Mouse (Mus musculus) embryonic facial prominence, embryonic 14.5 days (tissue): ENCODE measurements around the gene Ttll5. TPM values are rescaled to one million over a fixed set of nuclear protein-coding genes. Genes with fewer than 3 reads are reported as not detected.
A peak's percentile ranks its signal among the peaks of the same experiment; 100 is the strongest.

Experiments
- ATAC-seq: fragments of 200-750 bp; cut with Nextera tagmentation; 2 replicates; pipeline ENCODE4 v1.8.0; 2017; ENCODE audit warnings: low read depth, moderate number of reproducible peaks, moderate TSS enrichment
- DNase-seq: peaks from one replicate; pipeline ENCODE4 v3.0.0-alpha.2; 2015; ENCODE audit warnings: low spot score
- H3K27ac ChIP-seq: fragments of 300-500 bp; sonication (generic); replicated peaks from 2 replicates; pipeline ENCODE4 v1.5.1; 2014; ENCODE audit warnings: low read depth, mild to moderate bottlenecking, low read length, moderate library complexity
- H3K27me3 ChIP-seq: fragments of 300-500 bp; sonication (generic); replicated peaks from 2 replicates; pipeline ENCODE4 v1.6.1; 2014; ENCODE audit warnings: low read length; ENCODE audit not compliant: control insufficient read depth, insufficient read depth
- H3K36me3 ChIP-seq: fragments of 300-500 bp; sonication (generic); 2 replicates; pipeline ENCODE4 v1.6.1; 2014; ENCODE audit warnings: low read length, mixed read lengths; ENCODE audit not compliant: control insufficient read depth, insufficient read depth
- H3K4me1 ChIP-seq: fragments of 300-500 bp; sonication (generic); 2 replicates; pipeline ENCODE4 v1.6.1; 2014; ENCODE audit warnings: antibody characterized with exemption, low read length; ENCODE audit not compliant: control insufficient read depth, insufficient read depth
- H3K4me2 ChIP-seq: fragments of 300-500 bp; sonication (generic); 2 replicates; pipeline ENCODE4 v1.6.1; 2014; ENCODE audit warnings: low read depth, mild to moderate bottlenecking, low read length, moderate library complexity, mixed read lengths
- H3K4me3 ChIP-seq: fragments of 300-500 bp; sonication (generic); 2 replicates; pipeline ENCODE4 v1.5.1; 2014; ENCODE audit warnings: low read depth, mild to moderate bottlenecking, low read length
- H3K9ac ChIP-seq: fragments of 300-500 bp; sonication (generic); 2 replicates; pipeline ENCODE4 v1.6.1; 2014; ENCODE audit warnings: low read depth, mild to moderate bottlenecking, low read length, moderate library complexity, mixed read lengths
- H3K9me3 ChIP-seq: fragments of 300-500 bp; sonication (generic); 2 replicates; pipeline ENCODE4 v1.6.1; 2016; ENCODE audit warnings: low read length; ENCODE audit not compliant: control insufficient read depth
- WGBS: fragments of 180-500 bp; shearing (Covaris S2); extraction: QIAGEN DNeasy Blood & Tissue Kit; methylation state at CpG from one replicate; pipeline ENCODE4 v1.1.7; 2014; 5-methylcytosine and 5-hydroxymethylcytosine counted together
- polyA plus RNA-seq: library from polyadenylated mRNA; unstranded; fragments of >200 nt; fragmentation: Nextera tagmentation; extraction: Ambion mirVana; gene quantifications from 2 replicates; pipeline ENCODE4 v1.2.1, GENCODE M21; 2014

Ttll5 gene
- polyA plus RNA-seq, 1 experiment from 2014 or later = 12.4 TPM

DNA sequence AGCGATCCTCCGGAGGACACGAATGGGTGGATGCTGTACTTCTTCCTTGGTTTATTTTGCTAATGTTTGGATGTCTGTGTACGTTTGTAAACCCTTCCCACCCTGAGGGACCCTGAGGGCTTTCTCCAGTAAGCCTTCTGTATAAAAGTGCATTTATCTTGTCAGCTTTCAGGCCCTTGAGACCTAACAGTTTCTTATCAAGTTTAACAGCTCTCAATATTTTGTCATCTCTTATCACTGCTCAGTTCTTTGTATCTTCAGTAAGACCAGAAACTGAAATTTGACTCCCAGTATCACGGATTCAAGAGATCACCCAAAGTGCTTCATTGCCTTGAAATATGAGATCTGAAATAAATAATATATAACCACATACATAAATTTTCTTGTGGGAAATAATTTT lies 206.5 kb downstream of the Ttll5 start:
- Histone ChIP-seq H3K4me2 (no peak overlapping the region), H3K36me3 (no peaks in the 10 kb centered on the region), H3K9me3 (no peaks in the 10 kb centered on the region), H3K27me3 (no peaks in the 10 kb centered on the region), H3K9ac (no peak overlapping the region), H3K4me3 (no peak overlapping the region), H3K27ac (no peak overlapping the region), H3K4me1 (peaks cover 12% of the 10 kb centered on the region)
- WGBS = 69% methylated on average over 5 of the region's 5 CpGs
- ATAC-seq (no peak), DNase-seq (no peak)

DNA sequence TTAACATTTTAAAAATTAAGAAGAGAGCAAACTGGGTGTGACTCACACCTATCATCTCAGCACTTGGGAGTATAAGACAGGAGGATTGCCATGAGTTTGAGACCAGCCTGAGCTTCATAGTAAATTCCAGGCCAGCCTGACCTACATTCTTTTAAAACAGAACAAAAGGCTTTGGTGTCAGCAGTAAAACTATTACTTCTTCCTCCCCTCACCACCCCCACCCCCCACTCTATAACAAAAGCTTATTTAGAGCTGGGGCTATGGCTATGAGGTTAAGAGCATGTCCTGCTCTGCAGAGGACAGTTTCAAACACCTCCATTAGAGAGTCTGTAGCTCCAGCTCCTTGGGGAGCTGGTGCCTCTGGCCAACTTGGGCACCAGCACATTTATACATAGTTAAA lies 211.1 kb downstream of the Ttll5 start:
- no peaks in the 10 kb centered on the region for H3K27me3 ChIP-seq
- DNase-seq = no peak
- H3K9me3 ChIP-seq = no peaks in the 10 kb centered on the region
- peaks cover 16% of the 10 kb centered on the region; the same call in 1 of the 2 replicates for H3K4me1 ChIP-seq
- no peak overlapping the region for H3K9ac ChIP-seq
- H3K4me2 ChIP-seq = no peak overlapping the region
- no peak overlapping the region for H3K4me3 ChIP-seq
- ATAC-seq = no peak
- no peak overlapping the region for H3K27ac ChIP-seq
- H3K36me3 ChIP-seq = no peaks in the 10 kb centered on the region

DNA sequence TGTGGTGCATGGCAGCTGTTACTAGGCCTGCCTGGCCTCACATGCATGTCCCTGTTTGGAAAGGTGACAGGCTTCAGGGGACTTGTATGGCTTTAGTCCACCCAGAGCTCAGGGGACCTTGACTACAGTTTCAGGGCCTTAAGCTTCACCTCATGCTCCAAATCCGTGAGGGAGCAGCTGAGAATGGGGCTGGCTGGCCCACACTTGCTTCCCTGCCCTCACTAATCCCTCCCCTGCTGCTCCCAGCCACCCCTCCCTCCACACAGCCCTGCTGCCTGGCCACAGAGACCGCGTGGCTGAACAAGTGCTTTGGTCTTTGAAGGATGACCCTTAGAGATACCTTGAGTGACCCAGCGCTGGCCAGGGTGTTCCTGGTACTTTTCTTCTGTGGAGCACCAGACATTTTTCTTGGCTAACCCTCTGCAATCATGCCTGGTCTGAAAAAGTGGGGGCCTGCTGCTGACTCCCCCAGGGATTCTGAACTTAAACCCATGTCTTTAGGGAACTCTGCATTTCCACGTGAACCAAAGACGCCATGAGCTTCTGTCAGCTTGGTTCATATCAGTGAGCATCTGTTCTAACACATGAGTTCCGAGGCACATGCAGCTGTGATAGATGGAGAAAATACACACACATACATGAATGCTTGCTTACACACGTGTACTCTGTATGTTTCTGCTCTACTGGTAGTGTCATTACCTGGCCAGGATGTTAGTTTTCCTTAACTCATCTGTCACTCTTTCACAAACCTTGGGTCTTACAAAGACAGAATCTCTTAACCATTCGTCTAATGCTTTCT lies 212.1 kb downstream of the Ttll5 start:
- Histone ChIP-seq H3K27me3 (no peaks in the 10 kb centered on the region), H3K27ac (peak overlapping the region; percentile 53), H3K4me1 (peaks cover 16% of the 10 kb centered on the region; the same call in 1 of the 2 replicates), H3K9me3 (no peaks in the 10 kb centered on the region), H3K36me3 (no peaks in the 10 kb centered on the region), H3K4me3 (no peak overlapping the region), H3K4me2 (no peak overlapping the region), H3K9ac (no peak overlapping the region)
- ATAC-seq (peak; percentile 71), DNase-seq (peak; percentile 70)
- 36% methylated on average over 9 of the region's 9 CpGs for WGBS

DNA sequence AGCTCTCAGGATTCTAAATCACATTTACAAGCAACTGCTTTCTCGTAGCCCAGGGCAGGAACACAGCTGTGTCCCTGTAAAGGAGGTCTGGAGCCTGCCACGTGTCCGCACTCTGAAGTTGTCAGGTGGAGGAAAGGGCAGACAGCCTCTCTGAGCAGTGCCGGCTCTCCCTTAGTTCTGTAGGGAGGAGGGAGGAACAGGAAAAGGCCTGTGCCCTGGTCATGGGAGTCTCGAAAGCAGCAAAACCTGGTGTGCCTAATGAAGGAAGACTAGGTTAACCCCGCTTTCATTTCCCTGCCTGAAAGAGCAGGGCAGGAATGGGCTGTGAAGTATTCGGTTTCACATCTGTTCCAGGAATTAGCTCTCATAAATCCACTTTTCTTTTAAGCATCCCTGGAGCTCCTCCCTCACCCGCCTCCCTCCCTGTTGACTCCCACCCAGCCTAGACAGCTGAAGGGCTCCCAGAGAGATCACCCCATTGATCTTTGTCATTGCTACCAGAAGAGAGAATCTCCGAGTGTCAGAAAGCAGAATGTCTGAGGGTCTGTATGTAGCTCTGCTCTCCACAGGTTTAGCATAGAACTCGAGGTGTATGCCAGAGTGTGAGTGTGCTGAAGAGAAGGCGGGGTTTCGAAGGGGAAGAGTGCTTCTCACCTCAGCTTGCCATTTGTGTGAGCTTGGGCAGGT lies 212.9 kb downstream of the Ttll5 start:
- 0 out of 2 replicates have a peak overlapping the region, but pooled peaks have one; percentile 23 for H3K4me2 ChIP-seq
- H3K4me3 ChIP-seq = no peak overlapping the region
- no peaks in the 10 kb centered on the region for H3K9me3 ChIP-seq
- H3K27ac ChIP-seq = peak overlapping the region; percentile 53
- H3K36me3 ChIP-seq = no peaks in the 10 kb centered on the region
- no peaks in the 10 kb centered on the region for H3K27me3 ChIP-seq
- ATAC-seq (peak; percentile 83), DNase-seq (peak; percentile 76)
- 19% methylated on average over 12 of the region's 12 CpGs for whole genome bisulfite sequencing
- H3K9ac ChIP-seq = no peak overlapping the region; the same call in 1 of the 2 replicates
- peaks cover 16% of the 10 kb centered on the region; the same call in 1 of the 2 replicates for H3K4me1 ChIP-seq

DNA sequence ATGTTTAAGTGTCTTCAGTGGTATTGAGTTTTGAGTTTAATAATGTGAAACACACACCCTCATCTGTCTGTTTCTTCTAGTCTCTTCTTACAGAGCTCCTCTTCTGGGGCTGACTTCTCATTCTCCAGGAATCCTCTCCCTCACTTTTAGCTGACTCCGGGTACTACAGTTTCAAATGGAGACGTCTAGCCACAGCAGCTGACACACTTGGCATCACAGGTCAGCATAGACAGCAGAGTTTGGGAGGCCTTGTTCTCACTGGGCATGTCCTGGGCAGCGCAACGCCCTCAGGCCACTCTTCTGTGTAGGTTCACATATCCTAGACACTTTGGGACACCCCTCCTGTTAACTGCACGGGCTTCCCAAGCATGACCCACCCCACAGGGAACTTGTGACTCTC lies 214.6 kb downstream of the Ttll5 start:
- H3K9ac ChIP-seq = no peak overlapping the region
- no peaks in the 10 kb centered on the region for H3K27me3 ChIP-seq
- ATAC-seq (no peak), DNase-seq (no peak)
- H3K4me2 ChIP-seq = no peak overlapping the region
- H3K4me3 ChIP-seq = no peak overlapping the region
- H3K27ac ChIP-seq = no peak overlapping the region
- H3K9me3 ChIP-seq = no peaks in the 10 kb centered on the region
- peaks cover 16% of the 10 kb centered on the region; the same call in 1 of the 2 replicates for H3K4me1 ChIP-seq
- peaks cover 6% of the 10 kb centered on the region; the same call in 1 of the 2 replicates for H3K36me3 ChIP-seq
- 61% methylated on average over 5 of the region's 5 CpGs for WGBS

DNA sequence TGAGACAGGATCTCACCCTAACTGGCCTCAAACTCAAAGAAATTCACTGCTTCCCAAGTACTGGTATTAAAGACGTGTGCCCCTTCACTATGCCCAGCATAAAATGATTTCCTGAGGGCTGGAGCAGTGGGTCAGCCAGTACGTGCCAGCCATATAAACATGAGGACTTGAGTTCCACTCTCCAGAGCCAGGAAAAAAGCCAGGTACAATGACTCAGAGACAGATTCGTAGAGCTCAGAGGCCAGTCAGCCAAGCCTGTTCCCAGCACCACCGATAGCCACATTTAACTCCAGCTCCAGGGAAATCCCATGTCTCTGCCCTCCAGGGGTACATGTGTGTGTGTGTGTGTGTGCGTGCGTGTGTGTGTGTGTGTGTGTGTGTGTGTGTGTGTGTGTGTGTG lies 215.3 kb downstream of the Ttll5 start:
- Histone ChIP-seq H3K27me3 (no peaks in the 10 kb centered on the region), H3K4me3 (no peak overlapping the region), H3K9ac (no peak overlapping the region), H3K27ac (no peak overlapping the region), H3K4me2 (no peak overlapping the region), H3K9me3 (no peaks in the 10 kb centered on the region), H3K4me1 (peaks cover 16% of the 10 kb centered on the region; the same call in 1 of the 2 replicates), H3K36me3 (peaks cover 6% of the 10 kb centered on the region; the same call in 1 of the 2 replicates)
- ATAC-seq (no peak), DNase-seq (no peak)
- 95% methylated on average over 6 of the region's 6 CpGs for WGBS

DNA sequence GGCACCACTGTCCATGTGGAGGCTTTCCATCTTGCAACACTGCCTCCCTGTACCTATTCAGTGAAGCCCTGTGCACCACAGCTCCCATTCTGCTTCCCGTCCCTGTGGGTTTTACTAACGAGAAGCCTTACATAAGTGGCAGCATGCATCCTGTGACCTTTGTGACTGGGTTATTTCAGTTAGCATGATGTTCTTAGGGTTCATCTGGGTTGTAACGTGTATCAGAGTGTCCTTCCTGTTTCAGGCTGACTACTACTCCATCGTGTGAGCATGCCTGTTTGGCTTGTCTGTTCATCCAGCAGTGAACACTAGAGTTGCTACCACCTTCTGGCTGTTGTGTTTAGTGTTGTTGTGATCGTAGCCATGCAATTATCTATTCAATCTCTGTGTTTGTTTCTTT lies 221.7 kb downstream of the Ttll5 start:
- DNase-seq (no peak), ATAC-seq (no peak)
- no peak overlapping the region for H3K4me2 ChIP-seq
- no peak overlapping the region for H3K27ac ChIP-seq
- no peak overlapping the region for H3K9ac ChIP-seq
- no peaks in the 10 kb centered on the region for H3K4me1 ChIP-seq
- WGBS = 82% methylated on average over 5 of the region's 5 CpGs
- H3K27me3 ChIP-seq = no peaks in the 10 kb centered on the region
- no peak overlapping the region for H3K4me3 ChIP-seq
- H3K9me3 ChIP-seq = no peaks in the 10 kb centered on the region
- peaks cover 6% of the 10 kb centered on the region; the same call in 1 of the 2 replicates for H3K36me3 ChIP-seq

DNA sequence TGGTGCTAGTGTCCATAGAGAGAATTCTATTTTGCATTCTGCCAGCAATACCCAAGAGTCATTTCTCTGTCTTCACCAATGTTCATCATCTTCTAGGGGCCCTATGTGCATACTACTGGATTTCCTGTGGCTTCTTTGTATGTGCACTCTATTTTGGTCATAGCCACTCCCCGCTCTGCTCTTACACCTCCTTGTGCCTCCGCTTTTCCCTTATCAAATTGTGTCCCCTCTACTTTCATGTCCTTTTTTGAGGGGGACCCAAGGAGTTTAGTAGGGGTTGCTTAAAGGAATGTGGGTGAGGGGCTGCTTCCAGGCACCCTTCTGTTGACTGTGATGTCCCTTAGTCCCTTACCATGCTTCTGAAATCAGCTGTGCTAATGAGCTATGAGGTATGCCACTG lies 222.3 kb downstream of the Ttll5 start:
- H3K36me3 ChIP-seq = peaks cover 6% of the 10 kb centered on the region; the same call in 1 of the 2 replicates
- ATAC-seq = no peak
- WGBS = 93% methylated on average over 2 of the region's 2 CpGs
- H3K9me3 ChIP-seq = no peaks in the 10 kb centered on the region
- no peaks in the 10 kb centered on the region for H3K4me1 ChIP-seq
- H3K27me3 ChIP-seq = no peaks in the 10 kb centered on the region
- no peak overlapping the region for H3K9ac ChIP-seq
- DNase-seq = no peak
- no peak overlapping the region for H3K27ac ChIP-seq
- H3K4me3 ChIP-seq = no peak overlapping the region
- no peak overlapping the region for H3K4me2 ChIP-seq
